Mouse (Mus musculus) heart, embryonic 11.5 days (tissue): ENCODE results near the gene Glis1. TPM values are rescaled to one million over a fixed set of nuclear protein-coding genes. Genes with fewer than 3 reads are reported as not detected.

ENCODE experiments used
- ATAC-seq: fragments of 200-750 bp; cut with Nextera tagmentation; replicated peaks from 2 replicates; pipeline ENCODE4 v1.8.0; 2017; ENCODE audit warnings: moderate library complexity; ENCODE audit not compliant: insufficient number of reproducible peaks, low FRiP score, low TSS enrichment
- H3K27ac ChIP-seq: fragments of 300-500 bp; sonication (generic); 2 replicates; pipeline ENCODE4 v1.5.1; 2014; ENCODE audit warnings: mild to moderate bottlenecking, low read depth, low read length
- H3K27me3 ChIP-seq: fragments of 300-500 bp; sonication (generic); 2 replicates; pipeline ENCODE4 v1.6.1; 2014; ENCODE audit warnings: mild to moderate bottlenecking, low read length, mixed read lengths; ENCODE audit not compliant: control insufficient read depth, insufficient read depth
- H3K36me3 ChIP-seq: fragments of 300-500 bp; sonication (generic); 2 replicates; pipeline ENCODE4 v1.6.1; 2014; ENCODE audit warnings: mild to moderate bottlenecking, low read length, moderate library complexity, mixed read lengths; ENCODE audit not compliant: control insufficient read depth, insufficient read depth
- H3K4me1 ChIP-seq: fragments of 300-500 bp; sonication (generic); 2 replicates; pipeline ENCODE4 v1.6.1; 2014; ENCODE audit warnings: low read length; ENCODE audit not compliant: control insufficient read depth, insufficient read depth
- H3K4me2 ChIP-seq: fragments of 300-500 bp; sonication (generic); 2 replicates; pipeline ENCODE4 v1.6.1; 2014; ENCODE audit warnings: mild to moderate bottlenecking, moderate library complexity
- H3K4me3 ChIP-seq: fragments of 300-500 bp; sonication (generic); 2 replicates; pipeline ENCODE4 v1.5.1; 2014; ENCODE audit warnings: low read depth, low read length
- H3K9ac ChIP-seq: fragments of 300-500 bp; sonication (generic); 2 replicates; pipeline ENCODE4 v1.6.1; 2014; ENCODE audit warnings: mild to moderate bottlenecking, low read depth, low read length, moderate library complexity
- H3K9me3 ChIP-seq: fragments of 300-500 bp; sonication (generic); replicated peaks from 2 replicates; pipeline ENCODE4 v1.6.1; 2016; ENCODE audit warnings: low read length; ENCODE audit not compliant: control insufficient read depth
- WGBS: fragments of 180-500 bp; shearing (Covaris S2); extraction: QIAGEN DNeasy Blood & Tissue Kit; methylation state at CpG from one replicate; pipeline ENCODE4 v1.1.7; 2014; ENCODE audit not compliant: insufficient replicate concordance; 5-methylcytosine and 5-hydroxymethylcytosine counted together
- polyA plus RNA-seq: library from polyadenylated mRNA; unstranded; fragments of >200 nt; fragmentation: Nextera tagmentation; extraction: Ambion mirVana; gene quantifications from 2 replicates; pipeline ENCODE4 v1.2.1, GENCODE M21; 2014

Glis1 gene
- polyA plus RNA-seq, 1 experiment from 2014 or later: 0.94 TPM

DNA sequence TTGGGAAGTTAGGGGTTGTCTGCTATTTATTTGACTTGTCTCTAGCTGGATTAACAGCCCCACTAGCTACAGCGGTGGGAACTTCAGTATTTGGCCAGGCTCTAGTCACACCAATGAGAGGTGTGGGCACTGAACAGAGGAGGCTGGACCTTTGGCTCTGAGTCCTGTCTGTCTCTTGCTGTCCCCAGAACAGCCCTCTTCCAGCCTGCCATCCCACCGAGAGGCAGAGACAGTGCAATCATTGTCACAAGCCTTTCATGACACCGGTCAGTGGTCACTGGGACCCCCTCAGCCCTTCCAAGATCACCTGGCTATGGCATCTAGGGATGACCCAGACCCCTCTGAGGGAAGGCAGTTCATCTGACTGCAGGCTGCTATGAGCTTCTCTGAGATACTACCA lies 104.6 kb downstream of the Glis1 start:
- H3K4me2 ChIP-seq: no peak overlapping the region
- H3K4me3 ChIP-seq: no peak overlapping the region
- H3K27me3 ChIP-seq: no peaks in the 10 kb centered on the region
- H3K4me1 ChIP-seq: peaks cover 6% of the 10 kb centered on the region
- WGBS: 74% methylated on average over 3 of the region's 3 CpGs
- no peak for ATAC-seq
- no peaks in the 10 kb centered on the region for H3K9me3 ChIP-seq
- no peaks in the 10 kb centered on the region for H3K36me3 ChIP-seq
- no peak overlapping the region for H3K27ac ChIP-seq
- no peak overlapping the region for H3K9ac ChIP-seq

DNA sequence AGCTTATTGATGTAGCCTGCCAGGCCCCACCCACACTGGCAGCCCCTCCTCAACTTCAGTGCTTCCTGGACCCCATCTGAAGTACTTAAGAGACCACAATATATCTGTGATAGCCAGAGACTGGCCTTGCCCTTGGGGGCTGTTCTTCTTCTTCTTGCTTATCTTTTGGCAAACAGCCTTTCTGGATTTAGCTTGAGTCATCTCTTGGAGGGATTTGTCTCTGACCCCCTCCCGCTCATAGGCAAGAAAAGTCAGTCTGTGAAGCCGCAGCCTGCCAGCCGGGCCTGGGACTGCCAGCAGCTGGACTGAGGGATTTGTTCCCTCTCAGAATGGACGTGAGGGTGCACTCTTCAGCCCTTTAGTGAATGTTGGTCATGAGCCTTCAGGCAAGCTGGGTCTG lies 107.4 kb downstream of the Glis1 start:
- 50% methylated on average over 4 of the region's 4 CpGs for WGBS
- H3K27ac ChIP-seq: no peak overlapping the region
- H3K27me3 ChIP-seq: no peaks in the 10 kb centered on the region; the same call in 1 of the 2 replicates
- ATAC-seq: no peak
- no peaks in the 10 kb centered on the region for H3K9me3 ChIP-seq
- no peak overlapping the region for H3K9ac ChIP-seq
- no peak overlapping the region for H3K4me3 ChIP-seq
- no peaks in the 10 kb centered on the region for H3K4me1 ChIP-seq
- H3K36me3 ChIP-seq: no peaks in the 10 kb centered on the region
- H3K4me2 ChIP-seq: no peak overlapping the region

DNA sequence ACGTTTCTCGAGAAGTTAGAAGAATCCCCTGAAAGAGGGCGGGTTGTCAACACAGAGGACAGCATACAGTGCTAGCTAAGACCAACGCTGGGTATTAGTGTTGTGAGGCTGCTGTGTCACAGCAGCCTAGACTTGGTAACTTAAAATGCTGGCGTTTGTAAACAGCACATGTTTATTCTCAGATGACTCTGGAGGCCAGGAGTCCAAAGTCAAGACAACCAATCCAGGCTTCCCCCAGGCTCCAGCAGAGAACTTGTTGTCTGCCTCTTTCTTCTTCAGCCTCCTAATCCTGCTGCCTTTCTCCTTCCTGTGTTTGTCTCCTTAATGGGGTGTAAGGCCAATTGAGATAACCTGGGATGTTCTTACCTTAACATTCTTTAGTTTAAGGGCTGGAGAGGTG lies 110.5 kb downstream of the Glis1 start:
- 71% methylated on average over 5 of the region's 5 CpGs for WGBS

DNA sequence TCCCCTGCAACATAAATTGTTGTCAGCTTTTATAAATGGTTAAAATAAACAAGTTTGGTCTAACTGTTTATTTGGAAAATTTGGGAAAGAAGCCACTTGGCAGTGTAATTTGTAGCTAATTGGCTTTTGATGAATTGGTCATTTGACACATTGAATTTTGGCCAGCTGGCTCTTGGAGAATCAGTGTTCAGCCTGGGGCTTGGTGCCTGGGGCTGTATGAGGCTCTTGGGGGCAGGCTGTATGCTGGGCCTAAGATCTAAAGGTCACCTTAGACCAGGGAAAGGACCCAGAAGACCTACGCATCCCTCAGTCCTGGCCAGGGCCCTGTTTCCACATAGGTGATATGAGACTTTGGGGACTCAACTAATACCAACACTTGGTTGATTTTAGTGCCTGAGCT lies 111.3 kb downstream of the Glis1 start:
- no peak overlapping the region for H3K4me3 ChIP-seq
- no peak overlapping the region for H3K9ac ChIP-seq
- no peaks in the 10 kb centered on the region for H3K4me1 ChIP-seq
- H3K9me3 ChIP-seq: no peaks in the 10 kb centered on the region
- no peak overlapping the region for H3K4me2 ChIP-seq
- H3K27ac ChIP-seq: no peak overlapping the region
- WGBS: 85% methylated on average over 1 of the region's 1 CpGs
- no peak for ATAC-seq
- H3K27me3 ChIP-seq: no peaks in the 10 kb centered on the region; the same call in 1 of the 2 replicates
- H3K36me3 ChIP-seq: no peaks in the 10 kb centered on the region

More for the DNA sequence above, 110.5 kb downstream of the Glis1 start:
- ATAC-seq: no peak
- Histone ChIP-seq H3K27ac (no peak overlapping the region), H3K36me3 (no peaks in the 10 kb centered on the region), H3K4me1 (no peaks in the 10 kb centered on the region), H3K4me3 (no peak overlapping the region), H3K4me2 (no peak overlapping the region), H3K9me3 (no peaks in the 10 kb centered on the region), H3K27me3 (no peaks in the 10 kb centered on the region; the same call in 1 of the 2 replicates), H3K9ac (no peak overlapping the region)

DNA sequence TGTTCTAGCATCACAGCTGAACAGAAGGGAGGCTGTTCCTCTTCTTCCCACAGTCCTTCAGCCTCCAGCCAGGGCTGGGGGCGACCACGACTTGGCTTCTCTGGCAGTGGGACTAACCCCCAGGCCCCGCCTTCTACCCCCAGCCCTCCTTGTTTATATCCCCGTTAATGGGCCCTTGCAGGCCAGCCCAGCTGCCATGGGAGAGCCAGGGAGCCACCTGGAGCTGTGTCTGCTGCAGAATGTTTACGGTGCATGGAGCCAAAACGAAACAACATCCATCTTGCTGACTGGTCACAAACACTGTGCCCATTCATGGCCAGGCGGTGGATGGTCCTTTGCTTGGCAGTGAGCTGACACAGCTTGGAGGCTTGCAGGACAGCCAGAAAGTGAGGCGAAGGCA lies 112.1 kb downstream of the Glis1 start:
- H3K27me3 ChIP-seq: no peaks in the 10 kb centered on the region; the same call in 1 of the 2 replicates
- no peak overlapping the region for H3K27ac ChIP-seq
- no peaks in the 10 kb centered on the region for H3K36me3 ChIP-seq
- no peak overlapping the region for H3K9ac ChIP-seq
- no peak overlapping the region for H3K4me2 ChIP-seq
- H3K9me3 ChIP-seq: no peaks in the 10 kb centered on the region
- ATAC-seq: no peak
- no peaks in the 10 kb centered on the region for H3K4me1 ChIP-seq
- WGBS: 63% methylated on average over 8 of the region's 8 CpGs
- H3K4me3 ChIP-seq: no peak overlapping the region

DNA sequence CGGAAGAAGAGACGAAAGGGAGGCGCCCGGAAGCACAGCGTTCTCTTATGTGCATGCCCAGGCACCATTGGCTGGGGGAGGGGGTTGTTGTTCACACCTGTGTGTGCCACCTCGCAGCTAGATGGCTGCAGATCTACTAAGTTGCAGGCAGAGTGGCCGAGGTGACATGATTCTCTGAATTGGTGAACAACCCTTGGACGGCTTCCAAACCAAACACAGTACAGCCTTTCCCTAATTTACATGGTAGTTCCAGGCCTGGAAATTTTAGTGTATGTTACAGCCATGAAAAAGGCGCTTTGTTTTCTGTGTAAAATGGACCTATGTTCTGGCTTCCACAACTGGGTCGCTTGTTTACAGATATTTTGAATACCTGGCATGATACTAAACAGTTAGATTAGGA lies 115.7 kb downstream of the Glis1 start:
- Histone ChIP-seq H3K4me3 (no peak overlapping the region), H3K27me3 (no peaks in the 10 kb centered on the region; the same call in 1 of the 2 replicates), H3K9me3 (no peaks in the 10 kb centered on the region), H3K9ac (no peak overlapping the region), H3K4me2 (no peak overlapping the region), H3K27ac (no peak overlapping the region), H3K4me1 (peaks cover 3% of the 10 kb centered on the region; the same call in 1 of the 2 replicates), H3K36me3 (no peaks in the 10 kb centered on the region)
- ATAC-seq: no peak
- 82% methylated on average over 10 of the region's 10 CpGs for WGBS

DNA sequence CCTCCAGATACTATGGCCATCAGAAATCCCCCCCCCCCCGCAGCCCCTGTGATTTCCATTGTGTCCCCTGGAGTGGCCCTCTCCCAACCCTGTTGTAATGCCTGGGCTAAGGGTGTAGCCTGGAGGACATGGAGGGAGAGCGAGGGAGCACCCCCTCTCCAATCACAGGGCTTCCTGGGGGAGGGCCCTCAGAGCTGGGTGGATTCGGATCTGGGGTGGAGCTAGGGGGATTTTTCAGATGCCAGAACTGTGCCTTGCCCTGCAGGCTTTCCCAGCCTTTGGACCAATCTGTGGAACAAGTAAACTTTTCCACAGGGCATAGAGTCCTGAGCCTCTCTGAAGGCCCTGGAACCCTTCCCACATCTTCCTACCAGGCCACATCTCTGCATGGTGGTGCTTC lies 116.2 kb downstream of the Glis1 start:
- Histone ChIP-seq H3K4me1 (peaks cover 3% of the 10 kb centered on the region; the same call in 1 of the 2 replicates), H3K4me3 (no peak overlapping the region), H3K4me2 (no peak overlapping the region), H3K36me3 (no peaks in the 10 kb centered on the region), H3K9ac (no peak overlapping the region), H3K27ac (no peak overlapping the region), H3K9me3 (no peaks in the 10 kb centered on the region), H3K27me3 (no peaks in the 10 kb centered on the region; the same call in 1 of the 2 replicates)
- WGBS: 69% methylated on average over 3 of the region's 3 CpGs
- no peak for ATAC-seq

DNA sequence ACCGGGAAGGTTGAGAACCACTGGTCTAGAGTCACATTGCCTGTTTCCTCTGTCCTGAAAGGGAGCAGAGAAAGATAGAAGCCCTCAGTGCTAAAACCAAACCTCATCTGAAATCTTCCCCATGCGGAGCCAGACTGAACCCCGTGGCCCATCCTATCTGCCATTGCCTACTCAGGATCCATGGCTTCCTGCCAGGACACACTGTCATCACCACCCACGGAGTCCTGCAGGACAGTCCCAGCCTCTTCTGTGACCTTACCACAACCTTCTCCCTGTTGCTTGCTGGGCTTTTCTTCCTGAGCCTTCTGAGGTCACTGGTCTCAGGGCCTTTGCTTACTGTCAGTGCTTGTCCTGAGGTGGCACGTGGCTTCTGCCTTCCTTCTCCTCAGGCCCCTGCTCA lies 118.3 kb downstream of the Glis1 start:
- no peak overlapping the region for H3K27ac ChIP-seq
- H3K36me3 ChIP-seq: no peaks in the 10 kb centered on the region
- no peaks in the 10 kb centered on the region; the same call in 1 of the 2 replicates for H3K27me3 ChIP-seq
- H3K9me3 ChIP-seq: no peaks in the 10 kb centered on the region
- WGBS: 45% methylated on average over 5 of the region's 5 CpGs
- ATAC-seq: no peak; the same call in 1 of the 2 replicates
- H3K4me3 ChIP-seq: no peak overlapping the region
- peaks cover 3% of the 10 kb centered on the region; the same call in 1 of the 2 replicates for H3K4me1 ChIP-seq
- no peak overlapping the region for H3K4me2 ChIP-seq
- no peak overlapping the region for H3K9ac ChIP-seq

DNA sequence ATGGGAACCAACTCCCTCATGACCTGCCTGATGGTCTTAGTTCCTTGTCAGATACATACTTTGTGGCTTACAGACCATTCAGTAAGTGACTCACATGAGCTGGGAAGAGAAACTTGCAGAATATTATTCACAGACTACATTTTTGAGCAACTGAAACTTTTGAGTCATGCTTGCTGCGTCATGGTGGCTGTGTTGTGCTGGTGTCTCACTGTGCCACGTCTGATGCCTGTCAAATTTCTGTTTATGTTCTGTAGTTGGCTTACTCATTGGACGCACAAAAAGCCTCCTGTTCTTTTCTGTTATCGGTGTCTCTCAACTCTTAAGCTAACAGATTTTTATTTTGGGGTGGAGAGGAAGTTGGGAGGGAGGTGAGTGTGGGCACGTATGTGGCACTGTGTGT lies 119.4 kb downstream of the Glis1 start:
- H3K4me3 ChIP-seq: no peak overlapping the region
- no peaks in the 10 kb centered on the region; the same call in 1 of the 2 replicates for H3K27me3 ChIP-seq
- WGBS: 70% methylated on average over 5 of the region's 5 CpGs
- no peaks in the 10 kb centered on the region for H3K9me3 ChIP-seq
- H3K4me1 ChIP-seq: peaks cover 3% of the 10 kb centered on the region; the same call in 1 of the 2 replicates
- H3K9ac ChIP-seq: no peak overlapping the region
- H3K36me3 ChIP-seq: no peaks in the 10 kb centered on the region
- H3K27ac ChIP-seq: no peak overlapping the region
- ATAC-seq: no peak
- no peak overlapping the region for H3K4me2 ChIP-seq
